Mouse (Mus musculus): ENCODE measurements around the gene Srcin1. TPM values are rescaled to one million over a fixed set of nuclear protein-coding genes. Genes with fewer than 3 reads are reported as not detected.

Srcin1 gene
- polyA plus RNA-seq, 1 experiment from 2014 or later, result 0.87 TPM

GRCm38 (mm10) chr11:97575638-97576037 is 348 bp downstream of the Srcin1 start:
- Histone ChIP-seq H3K4me2 (peak overlapping the region; percentile 98), H3K27me3 (peaks cover 63% of the 10 kb centered on the region), H3K36me3 (no peaks in the 10 kb centered on the region), H3K27ac (peak overlapping the region; percentile 88), H3K9me3 (no peaks in the 10 kb centered on the region), H3K9ac (peak overlapping the region; percentile 55), H3K4me1 (peaks cover 70% of the 10 kb centered on the region), H3K4me3 (peak overlapping the region; percentile 67)
- ATAC-seq (ENCODE audit: borderline replicate concordance, extremely low read depth, low FRiP score, low TSS enrichment), result peak; percentile 60; the same call in 1 of the 2 replicates
- whole genome bisulfite sequencing, result under 1% methylated on average over 18 of the region's 18 CpGs

- Histone ChIP-seq H3K27me3 (peaks cover 69% of the 10 kb centered on the region), H3K27ac (peak overlapping the region; percentile 88), H3K4me3 (peak overlapping the region; percentile 67), H3K9me3 (no peaks in the 10 kb centered on the region), H3K36me3 (no peaks in the 10 kb centered on the region), H3K4me1 (peaks cover 75% of the 10 kb centered on the region), H3K9ac (peak overlapping the region; percentile 55), H3K4me2 (peak overlapping the region; percentile 98)
- 2% methylated on average over 53 of the region's 62 CpGs for WGBS
- ATAC-seq (ENCODE audit: borderline replicate concordance, extremely low read depth, low FRiP score, low TSS enrichment), result no peak
Measured at GRCm38 (mm10) chr11:97575075-97575474, 911 bp downstream of the Srcin1 start.

- Histone ChIP-seq H3K27me3 (peaks cover 71% of the 10 kb centered on the region), H3K4me1 (peaks cover 74% of the 10 kb centered on the region), H3K4me3 (peak overlapping the region; percentile 67), H3K9ac (peak overlapping the region; percentile 55), H3K4me2 (peak overlapping the region; percentile 98), H3K9me3 (no peaks in the 10 kb centered on the region), H3K27ac (0 out of 2 replicates have a peak overlapping the region, but pooled peaks have one; percentile 19), H3K36me3 (no peaks in the 10 kb centered on the region)
- no peak for ATAC-seq (ENCODE audit: borderline replicate concordance, extremely low read depth, low FRiP score, low TSS enrichment)
- WGBS, result under 1% methylated on average over 16 of the region's 43 CpGs
Measured at GRCm38 (mm10) chr11:97574551-97575051, 1.4 kb downstream of the Srcin1 start.

- no peak for ATAC-seq (ENCODE audit: borderline replicate concordance, extremely low read depth, low FRiP score, low TSS enrichment)
- peaks cover 70% of the 10 kb centered on the region for H3K4me1 ChIP-seq
Measured at GRCm38 (mm10) chr11:97573891-97574550, 2.0 kb downstream of the Srcin1 start.

GRCm38 (mm10) chr11:97572895-97573480 is 3.0 kb downstream of the Srcin1 start:
- no peak overlapping the region for H3K27ac ChIP-seq
- H3K9ac ChIP-seq, result no peak overlapping the region
- no peak overlapping the region for H3K4me3 ChIP-seq
- ATAC-seq (ENCODE audit: borderline replicate concordance, extremely low read depth, low FRiP score, low TSS enrichment), result no peak
- H3K27me3 ChIP-seq, result peaks cover 72% of the 10 kb centered on the region
- peaks cover 65% of the 10 kb centered on the region for H3K4me1 ChIP-seq
- WGBS, result 25% methylated on average over 7 of the region's 7 CpGs
- no peaks in the 10 kb centered on the region for H3K36me3 ChIP-seq
- 0 out of 2 replicates have a peak overlapping the region, but pooled peaks have one; percentile 98 for H3K4me2 ChIP-seq
- H3K9me3 ChIP-seq, result no peaks in the 10 kb centered on the region

More at GRCm38 (mm10) chr11:97573891-97574550, 2.0 kb downstream of the Srcin1 start:
- peak overlapping the region; percentile 98 for H3K4me2 ChIP-seq
- H3K9me3 ChIP-seq, result no peaks in the 10 kb centered on the region
- H3K27me3 ChIP-seq, result peaks cover 71% of the 10 kb centered on the region
- no peaks in the 10 kb centered on the region for H3K36me3 ChIP-seq
- peak overlapping the region; percentile 7; the same call in 1 of the 2 replicates for H3K9ac ChIP-seq
- H3K27ac ChIP-seq, result no peak overlapping the region
- under 1% methylated on average over 27 of the region's 28 CpGs for WGBS
- peak overlapping the region; percentile 67 for H3K4me3 ChIP-seq

GRCm38 (mm10) chr11:97572089-97572345 is 4.0 kb downstream of the Srcin1 start:
- 9% methylated on average over 5 of the region's 5 CpGs for WGBS
- H3K4me1 ChIP-seq, result peaks cover 58% of the 10 kb centered on the region
- H3K36me3 ChIP-seq, result no peaks in the 10 kb centered on the region
- H3K9me3 ChIP-seq, result no peaks in the 10 kb centered on the region
- H3K4me3 ChIP-seq, result no peak overlapping the region
- peaks cover 79% of the 10 kb centered on the region for H3K27me3 ChIP-seq
- H3K4me2 ChIP-seq, result no peak overlapping the region
- no peak overlapping the region for H3K9ac ChIP-seq
- no peak overlapping the region for H3K27ac ChIP-seq
- no peak for ATAC-seq (ENCODE audit: borderline replicate concordance, extremely low read depth, low FRiP score, low TSS enrichment)

- Histone ChIP-seq H3K27me3 (peaks cover 79% of the 10 kb centered on the region), H3K9ac (no peak overlapping the region), H3K36me3 (no peaks in the 10 kb centered on the region), H3K4me3 (no peak overlapping the region), H3K4me1 (peaks cover 52% of the 10 kb centered on the region), H3K9me3 (no peaks in the 10 kb centered on the region), H3K4me2 (no peak overlapping the region), H3K27ac (no peak overlapping the region)
- 23% methylated on average over 8 of the region's 8 CpGs for WGBS
- no peak for ATAC-seq (ENCODE audit: borderline replicate concordance, extremely low read depth, low FRiP score, low TSS enrichment)
Measured at GRCm38 (mm10) chr11:97571266-97572088, 4.5 kb downstream of the Srcin1 start.

GRCm38 (mm10) chr11:97570493-97571137 is 5.4 kb downstream of the Srcin1 start:
- peaks cover 79% of the 10 kb centered on the region for H3K27me3 ChIP-seq

GRCm38 (mm10) chr11:97569806-97570205 is 6.2 kb downstream of the Srcin1 start:
- WGBS, result 58% methylated on average over 3 of the region's 3 CpGs

More at GRCm38 (mm10) chr11:97570493-97571137, 5.4 kb downstream of the Srcin1 start:
- Histone ChIP-seq H3K27ac (no peak overlapping the region), H3K4me2 (no peak overlapping the region), H3K36me3 (no peaks in the 10 kb centered on the region), H3K9me3 (no peaks in the 10 kb centered on the region), H3K4me3 (no peak overlapping the region), H3K4me1 (peaks cover 46% of the 10 kb centered on the region), H3K9ac (no peak overlapping the region)
- ATAC-seq (ENCODE audit: borderline replicate concordance, extremely low read depth, low FRiP score, low TSS enrichment), result no peak
- WGBS, result 20% methylated on average over 8 of the region's 8 CpGs

GRCm38 (mm10) chr11:97569301-97569724 is 6.7 kb downstream of the Srcin1 start:
- Histone ChIP-seq H3K4me2 (no peak overlapping the region), H3K9ac (no peak overlapping the region), H3K4me1 (peaks cover 33% of the 10 kb centered on the region), H3K9me3 (no peaks in the 10 kb centered on the region), H3K27ac (no peak overlapping the region), H3K4me3 (no peak overlapping the region), H3K27me3 (peaks cover 79% of the 10 kb centered on the region), H3K36me3 (no peaks in the 10 kb centered on the region)
- ATAC-seq (ENCODE audit: borderline replicate concordance, extremely low read depth, low FRiP score, low TSS enrichment), result no peak
- 42% methylated on average over 5 of the region's 5 CpGs for WGBS

More at GRCm38 (mm10) chr11:97569806-97570205, 6.2 kb downstream of the Srcin1 start:
- Histone ChIP-seq H3K36me3 (no peaks in the 10 kb centered on the region), H3K4me3 (no peak overlapping the region), H3K27me3 (peaks cover 80% of the 10 kb centered on the region), H3K4me2 (no peak overlapping the region), H3K9ac (no peak overlapping the region), H3K4me1 (peaks cover 38% of the 10 kb centered on the region), H3K27ac (no peak overlapping the region), H3K9me3 (no peaks in the 10 kb centered on the region)
- no peak for ATAC-seq (ENCODE audit: borderline replicate concordance, extremely low read depth, low FRiP score, low TSS enrichment)

- WGBS, result 10% methylated on average over 8 of the region's 8 CpGs
- Histone ChIP-seq H3K36me3 (no peaks in the 10 kb centered on the region), H3K4me1 (peaks cover 27% of the 10 kb centered on the region), H3K4me2 (no peak overlapping the region), H3K9ac (no peak overlapping the region), H3K27me3 (peaks cover 79% of the 10 kb centered on the region), H3K27ac (no peak overlapping the region), H3K4me3 (no peak overlapping the region), H3K9me3 (no peaks in the 10 kb centered on the region)
- ATAC-seq (ENCODE audit: borderline replicate concordance, extremely low read depth, low FRiP score, low TSS enrichment), result peak; percentile 54; the same call in 1 of the 2 replicates
Measured at GRCm38 (mm10) chr11:97568729-97569128, 7.3 kb downstream of the Srcin1 start.

All from lung, embryonic 15.5 days (tissue).